In the genomic region with DNA sequence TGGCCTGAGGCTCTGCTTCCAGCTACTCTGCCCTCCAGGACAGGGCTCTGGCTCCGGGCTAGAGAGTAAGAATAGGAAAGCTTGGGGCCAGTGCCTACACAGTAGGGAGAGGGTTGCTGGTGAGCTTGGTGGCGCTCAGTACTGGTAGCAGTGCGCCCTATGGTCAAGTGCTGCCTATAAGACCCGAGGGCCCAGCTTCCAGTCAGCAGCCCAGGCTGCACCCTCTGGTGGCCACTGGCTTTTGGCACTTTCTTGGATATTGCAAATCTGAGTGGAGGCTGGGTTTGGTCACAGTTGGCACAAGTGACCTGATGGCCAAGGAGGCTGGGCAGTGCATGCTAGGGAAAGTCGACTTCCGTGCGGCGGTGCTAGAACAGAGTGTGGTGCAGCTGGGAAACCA, we compare ENCODE assay signal across 12 mouse cellular contexts. TPM values are rescaled to one million over a fixed set of nuclear protein-coding genes. Genes with fewer than 3 reads are reported as not detected.
A peak's percentile ranks its signal among the peaks of the same experiment; 100 is the strongest.
DNase-seq lines count a peak whose midpoint lies in the region; ATAC-seq lines count a peak whose summit lies in the region.
"Had no signal": no experiment of that assay in that cellular context is flagged by ENCODE, and none has a peak within 500 bp of the region (broad histone marks: within the 10 kb centered on the region; RNA-seq: fewer than 3 reads in every experiment).

No protein-coding gene starts in this region.

- peaks cover 40% of the 10 kb centered on the region for H3K4me1 ChIP-seq in liver, embryonic 13.5 days (replicated peaks)
- H3K4me1 ChIP-seq in liver, embryonic 11.5 days (replicated peaks; ENCODE audit: control insufficient read depth, insufficient read depth, low read length), result peaks cover 26% of the 10 kb centered on the region
- H3K4me1 ChIP-seq: forebrain, embryonic 10.5 days had no signal

- ATAC-seq in cerebellum, adult (ENCODE audit: insufficient number of reproducible peaks, low FRiP score, low TSS enrichment), result 0 out of 2 replicates have a peak, but pooled peaks have one; percentile 41
- no peak for ATAC-seq in liver, embryonic 13.5 days (ENCODE audit: low read depth)
- no peak for ATAC-seq in liver, embryonic 11.5 days (replicated peaks; ENCODE audit: low FRiP score)

- H3K4me3 ChIP-seq in liver, embryonic 13.5 days (replicated peaks), result no peak overlapping the region
- H3K4me3 ChIP-seq in liver, embryonic 11.5 days (ENCODE audit: low read depth, low read length), result no peak overlapping the region
- H3K4me3 ChIP-seq: forebrain, embryonic 10.5 days had no signal

- intact Hi-C loops in left cerebral cortex, postnatal 36 days (cut with DNase I), result no loop called here

- DNase-seq in cerebellum, postnatal 4 days (ENCODE audit: low spot score in 2 of 2), result no peak
- DNase-seq in liver, embryonic 13.5 days, result no peak
- no peak for DNase-seq in liver, embryonic 11.5 days (ENCODE audit: low spot score)
- peak; percentile 78 for DNase-seq in cerebellum, adult 9-10 months
- peak; percentile 53 to 68 for DNase-seq in kidney, postnatal 36 days
- no peak for DNase-seq in left cerebral cortex, postnatal 36 days (ENCODE audit: low spot score in 2 of 2)
- no peak for DNase-seq in right cerebral cortex, postnatal 36 days (ENCODE audit: low spot score in 2 of 2)
- DNase-seq: gastrocnemius, postnatal 14 days; lung, postnatal 14 days; right cerebral cortex, postnatal 4 days had no signal

- H3K27me3 ChIP-seq in liver, embryonic 13.5 days, result no peaks in the 10 kb centered on the region
- H3K27me3 ChIP-seq in liver, embryonic 11.5 days (replicated peaks; ENCODE audit: control insufficient read depth, insufficient read depth, low read length), result no peaks in the 10 kb centered on the region

- H3K4me2 ChIP-seq in liver, embryonic 13.5 days, result no peak overlapping the region
- H3K4me2 ChIP-seq in liver, embryonic 11.5 days, result no peak overlapping the region

- no peak overlapping the region for H3K9ac ChIP-seq in liver, embryonic 13.5 days
- H3K9ac ChIP-seq in liver, embryonic 11.5 days (ENCODE audit: low read depth, low read length), result no peak overlapping the region

- 0 out of 2 replicates have a peak overlapping the region, but pooled peaks have one; percentile 18 for H3K27ac ChIP-seq in liver, embryonic 13.5 days
- H3K27ac ChIP-seq in liver, embryonic 11.5 days (ENCODE audit: low read depth, low read length), result no peak overlapping the region
- H3K27ac ChIP-seq: forebrain, embryonic 10.5 days had no signal

- WGBS in liver, embryonic 13.5 days (ENCODE audit: insufficient replicate concordance), result 87% methylated on average over 8 of the region's 8 CpGs
- WGBS in liver, embryonic 11.5 days, result 91% methylated on average over 8 of the region's 8 CpGs

- H3K36me3 ChIP-seq in liver, embryonic 13.5 days, result peaks cover 83% of the 10 kb centered on the region
- H3K36me3 ChIP-seq in liver, embryonic 11.5 days (ENCODE audit: control insufficient read depth, insufficient read depth, low read length), result peaks cover 32% of the 10 kb centered on the region

- H3K9me3 ChIP-seq in liver, embryonic 13.5 days (replicated peaks), result no peaks in the 10 kb centered on the region
- H3K9me3 ChIP-seq in liver, embryonic 11.5 days (ENCODE audit: control insufficient read depth, low read length), result no peaks in the 10 kb centered on the region
- H3K9me3 ChIP-seq: forebrain, embryonic 10.5 days had no signal

RNA-seq across cellular contexts. Expression of a gene that starts 29.1 kb away (rescaled TPM):
- polyA plus RNA-seq in liver, embryonic 13.5 days (2015; fragmentation: Nextera tagmentation; extraction: Ambion mirVana), result 12.0 and 13.4 TPM in 2 replicates
- polyA plus RNA-seq in liver, embryonic 11.5 days (2014; fragmentation: Nextera tagmentation; extraction: Ambion mirVana), result 22.0 and 23.8 TPM in 2 replicates
- total RNA-seq in left cerebral cortex, postnatal 36 days (2021), result 10 to 100 TPM; 25.6 to 35.4 TPM

RNA-seq across cellular contexts. Expression of a gene that starts 41.8 kb away (rescaled TPM):
- 32.5 and 33.2 TPM in 2 replicates for polyA plus RNA-seq in liver, embryonic 13.5 days (2015; fragmentation: Nextera tagmentation; extraction: Ambion mirVana)
- polyA plus RNA-seq in liver, embryonic 11.5 days (2014; fragmentation: Nextera tagmentation; extraction: Ambion mirVana), result 55.9 and 57.7 TPM in 2 replicates
- 10 to 100 TPM; 55.1 to 60.7 TPM for total RNA-seq in left cerebral cortex, postnatal 36 days (2021)

RNA-seq across cellular contexts. Expression of a gene that starts 42.0 kb away (rescaled TPM):
- 7.0 and 9.4 TPM in 2 replicates for polyA plus RNA-seq in liver, embryonic 13.5 days (2015; fragmentation: Nextera tagmentation; extraction: Ambion mirVana)
- 16.2 and 17.5 TPM in 2 replicates for polyA plus RNA-seq in liver, embryonic 11.5 days (2014; fragmentation: Nextera tagmentation; extraction: Ambion mirVana)
- total RNA-seq in left cerebral cortex, postnatal 36 days (2021), result 10 to 100 TPM; 73.6 to 79.8 TPM

Comparison
In these comparisons a context has a peak if more than half of its experiments do, and no peak if none do; other contexts are left out.
1. DNase-seq: peak in cerebellum, adult 9-10 months (single experiment) and kidney, postnatal 36 days (2 of 2); none in cerebellum, postnatal 4 days (0 of 2), liver, embryonic 13.5 days (single experiment), liver, embryonic 11.5 days (single experiment), left cerebral cortex, postnatal 36 days (0 of 2) and right cerebral cortex, postnatal 36 days (0 of 2).